Mouse (Mus musculus) lung, postnatal 0 days (tissue): Measurements from ENCODE around the gene Htr2c.

ENCODE experiments used
- CTCF ChIP-seq: IDR thresholded peaks from 2 replicates; pipeline ENCODE4 v1.5.1; 2016; ENCODE audit warnings: antibody characterized with exemption, mild to moderate bottlenecking
- EP300 ChIP-seq: IDR thresholded peaks from 2 replicates; pipeline ENCODE4 v1.6.1; 2016; ENCODE audit warnings: antibody characterized with exemption, mild to moderate bottlenecking, control low read depth

GRCm38 (mm10) chrX:146946216-146946886 is 16.0 kb upstream of the Htr2c start:
- TF ChIP-seq CTCF (no peak), EP300 (no peak)
